Comparison of ENCODE assay signal across 17 mouse cellular contexts in the genomic region with DNA sequence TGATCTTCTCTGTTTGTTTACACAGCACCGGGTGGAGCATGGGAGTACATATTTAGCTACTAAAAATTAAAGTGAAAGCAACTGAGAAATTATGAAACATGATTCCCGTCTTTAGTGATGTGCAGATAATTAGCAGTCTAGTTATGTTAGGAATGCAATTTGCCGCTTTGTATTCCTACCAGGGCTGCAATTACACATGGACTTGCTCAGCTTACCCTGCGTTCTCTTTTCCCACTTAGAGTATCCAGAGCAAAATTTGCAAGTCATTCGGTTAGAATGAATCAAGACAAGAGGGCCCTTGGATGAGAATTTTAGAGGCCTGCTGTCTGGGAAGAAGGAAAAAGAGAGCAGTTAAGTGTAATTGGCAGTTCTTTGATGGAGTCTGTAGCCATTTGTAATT.
"Had no signal": no experiment of that assay in that cellular context is flagged by ENCODE, and none has a peak within 500 bp of the region (broad histone marks: within the 10 kb centered on the region; RNA-seq: fewer than 3 reads in every experiment).

No protein-coding gene starts in this region.

- H3K27me3 ChIP-seq: limb, embryonic 12.5 days; limb, embryonic 15.5 days; neural tube, embryonic 12.5 days; neural tube, embryonic 15.5 days had no signal

- H3K4me3 ChIP-seq: limb, embryonic 12.5 days; limb, embryonic 15.5 days; neural tube, embryonic 12.5 days; neural tube, embryonic 15.5 days had no signal

- H3K4me1 ChIP-seq: limb, embryonic 12.5 days; limb, embryonic 15.5 days; neural tube, embryonic 12.5 days; neural tube, embryonic 15.5 days had no signal

- H3K36me3 ChIP-seq: limb, embryonic 12.5 days; limb, embryonic 15.5 days; neural tube, embryonic 12.5 days; neural tube, embryonic 15.5 days had no signal

- H3K27ac ChIP-seq: limb, embryonic 12.5 days; limb, embryonic 15.5 days; liver, embryonic 14.5 days; macrophage; neural tube, embryonic 12.5 days; neural tube, embryonic 15.5 days had no signal

- H3K9me3 ChIP-seq: limb, embryonic 12.5 days; limb, embryonic 15.5 days; neural tube, embryonic 12.5 days; neural tube, embryonic 15.5 days had no signal

- H3K9ac ChIP-seq: limb, embryonic 12.5 days; limb, embryonic 15.5 days; liver, embryonic 14.5 days; liver, postnatal 0 days; lung, embryonic 14.5 days; neural tube, embryonic 12.5 days; neural tube, embryonic 15.5 days had no signal

- ATAC-seq: liver, postnatal 0 days; lung, postnatal 0 days had no signal

- H3K4me2 ChIP-seq: limb, embryonic 12.5 days; limb, embryonic 15.5 days; liver, embryonic 11.5 days; lung, embryonic 14.5 days; neural tube, embryonic 12.5 days; neural tube, embryonic 15.5 days had no signal

- DNase-seq: kidney, adult 9 months; kidney, postnatal 14 days; kidney, postnatal 4 days; left cerebral cortex, postnatal 4 days; liver, postnatal 0 days; lung, embryonic 14.5 days; midbrain, embryonic 14.5 days; thymus, adult 18-20 months; thymus, postnatal 4 days had no signal
